28 mouse cellular contexts compared by ENCODE assay signal in the genomic region with DNA sequence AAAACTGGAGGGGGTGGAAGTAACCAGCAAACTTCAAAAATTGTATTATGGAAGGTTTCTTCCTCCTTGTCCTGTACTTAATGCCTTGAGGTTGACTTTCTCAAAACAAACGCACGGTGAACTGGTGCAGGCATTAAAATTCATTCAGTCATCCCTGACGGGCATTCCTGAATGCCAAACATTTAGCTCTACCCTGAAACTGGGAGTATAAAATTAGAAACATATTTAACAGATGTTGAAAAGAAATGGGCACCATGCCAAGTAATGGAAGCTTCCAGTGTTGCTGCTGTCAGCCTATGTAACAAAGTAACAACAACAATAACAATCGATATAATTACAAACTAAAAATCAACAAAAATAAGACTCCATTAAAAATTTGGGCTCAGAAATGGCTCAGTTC. TPM values are rescaled to one million over a fixed set of nuclear protein-coding genes. Genes with fewer than 3 reads are reported as not detected.
A peak's percentile ranks its signal among the peaks of the same experiment; 100 is the strongest.
DNase-seq lines count a peak whose midpoint lies in the region; ATAC-seq lines count a peak whose summit lies in the region.
"Had no signal": no experiment of that assay in that cellular context is flagged by ENCODE, and none has a peak within 500 bp of the region (broad histone marks: within the 10 kb centered on the region; RNA-seq: fewer than 3 reads in every experiment).

No protein-coding gene starts in this region.

- H3K9me3 ChIP-seq in heart, embryonic 13.5 days = no peaks in the 10 kb centered on the region
- H3K9me3 ChIP-seq in kidney, embryonic 15.5 days (replicated peaks) = no peaks in the 10 kb centered on the region
- no peaks in the 10 kb centered on the region for H3K9me3 ChIP-seq in embryonic facial prominence, embryonic 12.5 days
- H3K9me3 ChIP-seq in limb, embryonic 10.5 days (replicated peaks) = no peaks in the 10 kb centered on the region
- no peaks in the 10 kb centered on the region for H3K9me3 ChIP-seq in intestine, embryonic 15.5 days
- H3K9me3 ChIP-seq: forebrain, embryonic 12.5 days; hindbrain, embryonic 15.5 days; liver, embryonic 13.5 days; megakaryocyte, embryonic 14.5 days had no signal

- H3K9ac ChIP-seq in heart, embryonic 13.5 days = no peak overlapping the region
- no peak overlapping the region for H3K9ac ChIP-seq in kidney, embryonic 15.5 days
- no peak overlapping the region for H3K9ac ChIP-seq in embryonic facial prominence, embryonic 12.5 days
- no peak overlapping the region for H3K9ac ChIP-seq in intestine, embryonic 15.5 days
- H3K9ac ChIP-seq: forebrain, embryonic 12.5 days; hindbrain, embryonic 15.5 days; liver, embryonic 13.5 days had no signal

- 34% methylated on average over 4 of the region's 4 CpGs for WGBS in heart, embryonic 13.5 days
- WGBS in kidney, embryonic 15.5 days = 40% methylated on average over 4 of the region's 4 CpGs
- 28% methylated on average over 4 of the region's 4 CpGs for WGBS in embryonic facial prominence, embryonic 12.5 days
- WGBS in limb, embryonic 10.5 days = 73% methylated on average over 4 of the region's 4 CpGs
- 44% methylated on average over 4 of the region's 4 CpGs for WGBS in intestine, embryonic 15.5 days

- peaks cover 35% of the 10 kb centered on the region for H3K4me1 ChIP-seq in heart, embryonic 13.5 days
- H3K4me1 ChIP-seq in kidney, embryonic 15.5 days = peaks cover 37% of the 10 kb centered on the region
- peaks cover 18% of the 10 kb centered on the region; the same call in 1 of the 2 replicates for H3K4me1 ChIP-seq in embryonic facial prominence, embryonic 12.5 days
- H3K4me1 ChIP-seq in limb, embryonic 10.5 days = peaks cover 24% of the 10 kb centered on the region
- no peaks in the 10 kb centered on the region for H3K4me1 ChIP-seq in intestine, embryonic 15.5 days (replicated peaks)
- H3K4me1 ChIP-seq: forebrain, embryonic 12.5 days; hindbrain, embryonic 15.5 days; liver, embryonic 13.5 days; megakaryocyte, embryonic 14.5 days had no signal

- H3K27me3 ChIP-seq in heart, embryonic 13.5 days (replicated peaks) = no peaks in the 10 kb centered on the region
- no peaks in the 10 kb centered on the region for H3K27me3 ChIP-seq in kidney, embryonic 15.5 days
- no peaks in the 10 kb centered on the region for H3K27me3 ChIP-seq in embryonic facial prominence, embryonic 12.5 days
- H3K27me3 ChIP-seq in limb, embryonic 10.5 days (ENCODE audit: low read depth, poor library complexity, severe bottlenecking) = no peaks in the 10 kb centered on the region
- 0 out of 2 replicates have a peak, but pooled peaks cover 3% of the 10 kb centered on the region for H3K27me3 ChIP-seq in intestine, embryonic 15.5 days (replicated peaks)
- H3K27me3 ChIP-seq: forebrain, embryonic 12.5 days; megakaryocyte, embryonic 14.5 days had no signal

- H3K36me3 ChIP-seq in heart, embryonic 13.5 days = no peaks in the 10 kb centered on the region
- no peaks in the 10 kb centered on the region for H3K36me3 ChIP-seq in kidney, embryonic 15.5 days
- H3K36me3 ChIP-seq in embryonic facial prominence, embryonic 12.5 days = no peaks in the 10 kb centered on the region
- no peaks in the 10 kb centered on the region for H3K36me3 ChIP-seq in limb, embryonic 10.5 days
- no peaks in the 10 kb centered on the region for H3K36me3 ChIP-seq in intestine, embryonic 15.5 days
- H3K36me3 ChIP-seq: forebrain, embryonic 12.5 days; hindbrain, embryonic 15.5 days; liver, embryonic 13.5 days had no signal

- H3K27ac ChIP-seq in heart, embryonic 13.5 days (replicated peaks) = peak overlapping the region; percentile 80
- peak overlapping the region; percentile 54; the same call in 1 of the 2 replicates for H3K27ac ChIP-seq in kidney, embryonic 15.5 days
- peak overlapping the region; percentile 55; the same call in 1 of the 2 replicates for H3K27ac ChIP-seq in embryonic facial prominence, embryonic 12.5 days
- 0 out of 2 replicates have a peak overlapping the region, but pooled peaks have one; percentile 25 for H3K27ac ChIP-seq in limb, embryonic 10.5 days
- H3K27ac ChIP-seq in intestine, embryonic 15.5 days = no peak overlapping the region
- H3K27ac ChIP-seq: forebrain, embryonic 12.5 days; hindbrain, embryonic 15.5 days; kidney, postnatal 0 days; layer of hippocampus, adult 2 months; liver, embryonic 13.5 days had no signal

- intact Hi-C loops in heart, postnatal 14 days (cut with DNase I) = loop anchor here (2.0 to 5.0 kb wide), 3 partner anchors 87 to 227 kb away; no protein-coding TSS in a partner anchor

- H3K4me2 ChIP-seq in heart, embryonic 13.5 days = peak overlapping the region; percentile 43
- H3K4me2 ChIP-seq in kidney, embryonic 15.5 days = no peak overlapping the region
- no peak overlapping the region for H3K4me2 ChIP-seq in embryonic facial prominence, embryonic 12.5 days (replicated peaks)
- H3K4me2 ChIP-seq in intestine, embryonic 15.5 days (replicated peaks) = no peak overlapping the region
- H3K4me2 ChIP-seq: forebrain, embryonic 12.5 days; hindbrain, embryonic 15.5 days; liver, embryonic 13.5 days had no signal

- ATAC-seq in heart, embryonic 13.5 days (ENCODE audit: extremely low read depth, insufficient number of reproducible peaks, low FRiP score, low TSS enrichment) = no peak
- ATAC-seq in kidney, embryonic 15.5 days (replicated peaks; ENCODE audit: low FRiP score) = no peak
- ATAC-seq in embryonic facial prominence, embryonic 12.5 days (ENCODE audit: insufficient number of reproducible peaks, insufficient read depth, low FRiP score, low TSS enrichment) = no peak
- ATAC-seq in intestine, embryonic 15.5 days = no peak

- no peak overlapping the region for H3K4me3 ChIP-seq in heart, embryonic 13.5 days
- H3K4me3 ChIP-seq in kidney, embryonic 15.5 days (replicated peaks) = no peak overlapping the region
- no peak overlapping the region for H3K4me3 ChIP-seq in embryonic facial prominence, embryonic 12.5 days
- H3K4me3 ChIP-seq in limb, embryonic 10.5 days = no peak overlapping the region
- H3K4me3 ChIP-seq in intestine, embryonic 15.5 days (replicated peaks) = no peak overlapping the region
- H3K4me3 ChIP-seq: erythroblast, embryonic 14.5 days; forebrain, embryonic 12.5 days; hindbrain, embryonic 15.5 days; layer of hippocampus, adult 2 months; liver, embryonic 13.5 days; megakaryocyte, embryonic 14.5 days had no signal

- DNase-seq in heart, postnatal 14 days = no peak
- DNase-seq in kidney, postnatal 25 days = no peak
- no peak for DNase-seq in limb, embryonic 10.5 days (ENCODE audit: low spot score)
- DNase-seq in testis, postnatal 10 days (ENCODE audit: low spot score) = no peak
- DNase-seq: adrenal gland, postnatal 10 days; cerebellum, adult 2 months; cerebellum, postnatal 25 days; gastrocnemius, postnatal 10 days; heart, postnatal 4 days; liver, embryonic 13.5 days; lung, adult 2 months; lung, postnatal 36 days; midbrain, embryonic 14.5 days; right cerebral cortex, postnatal 25 days; spleen, adult 18-20 months; thymus, postnatal 14 days had no signal

RNA-seq across cellular contexts. Expression of gene Hmcn1, which starts 14.5 kb away (rescaled TPM):
- polyA plus RNA-seq in heart, embryonic 13.5 days (2015; fragmentation: Nextera tagmentation; extraction: Ambion mirVana) = 18.7 and 19.0 TPM in 2 replicates
- 10 to 100 TPM; 24.6 to 25.6 TPM for total RNA-seq in heart, postnatal 14 days (2021)
- polyA plus RNA-seq in kidney, embryonic 15.5 days (2015; fragmentation: Nextera tagmentation; extraction: Ambion mirVana) = 18.0 and 22.5 TPM in 2 replicates
- polyA plus RNA-seq in embryonic facial prominence, embryonic 12.5 days (2016; fragmentation: Nextera tagmentation; extraction: Ambion mirVana) = 30.1 and 35.9 TPM in 2 replicates
- polyA plus RNA-seq in limb, embryonic 10.5 days (2016; fragmentation: Nextera tagmentation; extraction: Ambion mirVana) = 10.4 and 14.2 TPM in 2 replicates
- polyA plus RNA-seq in intestine, embryonic 15.5 days (2015; fragmentation: Nextera tagmentation; extraction: Ambion mirVana) = 3.4 and 4.3 TPM in 2 replicates
- total RNA-seq: granulocyte monocyte progenitor cell, adult 5-6 weeks; MEL had no signal
- polyA plus RNA-seq: erythroblast, embryonic 14.5 days had no signal
